13 mouse cellular contexts compared by ENCODE assay signal in the genomic region with DNA sequence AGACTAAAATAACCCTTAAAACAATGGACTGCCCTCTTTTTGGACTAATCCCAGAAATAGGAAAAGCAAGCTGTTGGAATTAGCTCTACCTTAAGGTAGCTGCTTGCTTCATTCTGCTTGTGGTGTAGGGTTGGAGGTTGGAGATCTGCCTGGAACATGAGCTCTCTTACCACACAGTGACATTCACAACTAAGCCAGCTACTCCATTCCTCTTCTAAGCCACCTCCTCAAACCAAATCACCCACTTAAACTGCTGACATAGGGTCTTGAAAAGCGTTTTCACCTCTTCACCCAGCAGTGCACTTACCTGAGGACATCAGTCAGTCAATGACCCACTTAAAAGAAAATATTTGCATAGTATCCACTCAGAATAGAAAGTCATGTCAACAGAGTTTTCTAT.
"Had no signal": no experiment of that assay in that cellular context is flagged by ENCODE, and none has a peak within 500 bp of the region (broad histone marks: within the 10 kb centered on the region; RNA-seq: fewer than 3 reads in every experiment).

No protein-coding gene starts in this region.

- H3K9ac ChIP-seq: limb, embryonic 15.5 days; liver, embryonic 14.5 days; midbrain, embryonic 13.5 days; stomach, embryonic 15.5 days had no signal

- H3K4me1 ChIP-seq: midbrain, embryonic 13.5 days had no signal

- H3K4me3 ChIP-seq: limb, embryonic 15.5 days; midbrain, embryonic 13.5 days; stomach, embryonic 15.5 days had no signal

- H3K27ac ChIP-seq: kidney, postnatal 0 days; limb, embryonic 15.5 days; liver, embryonic 14.5 days; midbrain, embryonic 13.5 days; stomach, embryonic 15.5 days had no signal

- H3K36me3 ChIP-seq: limb, embryonic 15.5 days; midbrain, embryonic 13.5 days; stomach, embryonic 15.5 days had no signal

- ATAC-seq: intestine, postnatal 0 days; midbrain, embryonic 13.5 days had no signal

- H3K9me3 ChIP-seq: limb, embryonic 15.5 days; midbrain, embryonic 13.5 days; stomach, embryonic 15.5 days had no signal

- DNase-seq: kidney, adult 9 months; kidney, postnatal 36 days; layer of hippocampus, adult 9-11 months; layer of hippocampus, postnatal 36 days; right cerebral cortex, postnatal 14 days; thymus, adult 2 months; thymus, postnatal 36 days had no signal

- H3K27me3 ChIP-seq: limb, embryonic 15.5 days; midbrain, embryonic 13.5 days; stomach, embryonic 15.5 days had no signal

- H3K4me2 ChIP-seq: limb, embryonic 15.5 days; midbrain, embryonic 13.5 days; stomach, embryonic 15.5 days had no signal
